Mouse (Mus musculus) heart, adult 11 months (tissue): ENCODE results near the gene Plk3.
A peak's percentile ranks its signal among the peaks of the same experiment; 100 is the strongest.
"Not testable (repeated sequence)": the region's sequence is repeated elsewhere in the genome, so short reads cannot be mapped to it uniquely, and the experiment has no call there.

Source experiments
- DNase-seq: peaks from one replicate; pipeline ENCODE4 v3.0.0; 2022

Gene Plk3

GRCm38 (mm10) chr4:117133817-117134600, at the start of gene Plk3:
Gene Plk3 (minus strand): TSS chr4:117133963.
- peak; percentile 100 for DNase-seq

- DNase-seq = not testable (repeated sequence)
These were observed 49.0 kb upstream of the Plk3 start for GRCm38 (mm10) chr4:117182759-117183096.

GRCm38 (mm10) chr4:117181863-117182758, 48.3 kb upstream of the Plk3 start, which contains the start of gene Kif2c:
Gene Kif2c (minus strand): TSS chr4:117182639.
- DNase-seq = peak; percentile 98

GRCm38 (mm10) chr4:117169936-117170335, 36.2 kb upstream of the Plk3 start:
- no peak for DNase-seq

GRCm38 (mm10) chr4:117161183-117161582, 27.4 kb upstream of the Plk3 start:
- no peak for DNase-seq

GRCm38 (mm10) chr4:117159666-117160065, 25.9 kb upstream of the Plk3 start:
- no peak for DNase-seq

GRCm38 (mm10) chr4:117156372-117156771, 22.6 kb upstream of the Plk3 start:
- DNase-seq = no peak

- DNase-seq = peak; percentile 99
These were observed 22.1 kb upstream of the Plk3 start, which contains the start of gene Rps8 for GRCm38 (mm10) chr4:117155792-117156355. Gene Rps8 (minus strand): TSS chr4:117156243.

- DNase-seq = peak; percentile 94
These were observed 21.4 kb upstream of the Plk3 start for GRCm38 (mm10) chr4:117155020-117155791.

- DNase-seq = no peak
These were observed 19.0 kb upstream of the Plk3 start for GRCm38 (mm10) chr4:117152714-117153113.

GRCm38 (mm10) chr4:117151416-117151815, 17.7 kb upstream of the Plk3 start:
- DNase-seq = no peak

- DNase-seq = no peak
These were observed 16.5 kb upstream of the Plk3 start for GRCm38 (mm10) chr4:117150212-117150733.

GRCm38 (mm10) chr4:117149291-117150211, 15.8 kb upstream of the Plk3 start:
- no peak for DNase-seq

- DNase-seq = peak; percentile 88
These were observed 15.1 kb upstream of the Plk3 start for GRCm38 (mm10) chr4:117148815-117149214.

GRCm38 (mm10) chr4:117148047-117148713, 14.4 kb upstream of the Plk3 start:
- no peak for DNase-seq

- peak; percentile 98 for DNase-seq
These were observed 12.4 kb upstream of the Plk3 start for GRCm38 (mm10) chr4:117146176-117146575.

GRCm38 (mm10) chr4:117145248-117145647, 11.5 kb upstream of the Plk3 start:
- DNase-seq = no peak

GRCm38 (mm10) chr4:117143023-117143422, 9.3 kb upstream of the Plk3 start:
- DNase-seq = no peak

GRCm38 (mm10) chr4:117140613-117141012, 6.8 kb upstream of the Plk3 start:
- no peak for DNase-seq

GRCm38 (mm10) chr4:117139217-117139612, 5.5 kb upstream of the Plk3 start:
- no peak for DNase-seq
